Mouse (Mus musculus) liver, adult 2 months (tissue): ENCODE data around the gene Cdc25b. TPM values are rescaled to one million over a fixed set of nuclear protein-coding genes. Genes with fewer than 3 reads are reported as not detected.
"Not testable (repeated sequence)": the region's sequence is repeated elsewhere in the genome, so short reads cannot be mapped to it uniquely, and the experiment has no call there.

Experiments
- DNase-seq: peaks from one replicate; pipeline ENCODE4 v3.0.0-alpha.2; 2011; ENCODE audit warnings: low read depth, low spot score; ENCODE audit errors: extremely low read depth
- H3K27ac ChIP-seq: fragments of 200-500 bp; replicated peaks from 2 replicates; pipeline ENCODE4 v1.5.1; 2012; ENCODE audit warnings: low read depth, mild to moderate bottlenecking, control low read depth, inconsistent platforms, low read length; ENCODE audit not compliant: insufficient read depth
- H3K27me3 ChIP-seq: fragments of 200-500 bp; 2 replicates; pipeline ENCODE4 v1.6.1; 2012; ENCODE audit warnings: mild to moderate bottlenecking, moderate library complexity, low read length, inconsistent platforms; ENCODE audit not compliant: control insufficient read depth, insufficient read depth
- H3K36me3 ChIP-seq: fragments of 200-500 bp; 2 replicates; pipeline ENCODE4 v1.6.1; 2012; ENCODE audit warnings: low read length, inconsistent platforms; ENCODE audit not compliant: control insufficient read depth, insufficient read depth
- H3K4me1 ChIP-seq: fragments of 200-500 bp; 2 replicates; pipeline ENCODE4 v1.6.1; 2011; ENCODE audit warnings: low read length; ENCODE audit not compliant: control insufficient read depth, insufficient read depth
- H3K4me3 ChIP-seq: fragments of 200-500 bp; 2 replicates; pipeline ENCODE4 v1.5.1; 2011; ENCODE audit warnings: low read depth, mild to moderate bottlenecking, control low read depth, low read length, moderate library complexity; ENCODE audit not compliant: insufficient read depth
- H3K79me2 ChIP-seq: fragments of 200-500 bp; 2 replicates; pipeline ENCODE4 v1.6.1; 2012; ENCODE audit warnings: inconsistent platforms, mild to moderate bottlenecking, low read length, moderate library complexity; ENCODE audit not compliant: control insufficient read depth, insufficient read depth
- H3K9ac ChIP-seq: fragments of 200-500 bp; 2 replicates; pipeline ENCODE4 v1.6.1; 2012; ENCODE audit warnings: low read depth, mild to moderate bottlenecking, control low read depth, inconsistent platforms, low read length
- CTCF ChIP-seq: fragments of 200-500 bp; IDR thresholded peaks from 2 replicates; pipeline ENCODE4 v1.5.1; 2011; ENCODE audit warnings: low read depth, low read length, control low read depth
- POLR2A ChIP-seq: fragments of 200-500 bp; IDR thresholded peaks from 2 replicates; pipeline ENCODE4 v1.6.1; 2011; ENCODE audit warnings: low read length, control low read depth; ENCODE audit not compliant: insufficient read depth; ENCODE audit errors: extremely low read depth
- WGBS: fragments of 180-500 bp; shearing (Covaris S2); methylation state at CpG from one replicate; pipeline ENCODE4 v1.1.7; 2018; 5-methylcytosine and 5-hydroxymethylcytosine counted together
- polyA plus RNA-seq: library from polyadenylated mRNA; depleted of rRNA; stranded (reverse); fragments of >200 nt; gene quantifications from 2 replicates; pipeline ENCODE4 v1.2.3, GENCODE M21; 2012
- total RNA-seq: library from RNA; depleted of rRNA; stranded (reverse); fragments of >200 nt; gene quantifications from 2 replicates; pipeline ENCODE4 v1.2.3, GENCODE M21; 2014

Gene Cdc25b
- total and polyA plus RNA-seq, 2 experiments, result 1.0 to 1.5 TPM

DNA sequence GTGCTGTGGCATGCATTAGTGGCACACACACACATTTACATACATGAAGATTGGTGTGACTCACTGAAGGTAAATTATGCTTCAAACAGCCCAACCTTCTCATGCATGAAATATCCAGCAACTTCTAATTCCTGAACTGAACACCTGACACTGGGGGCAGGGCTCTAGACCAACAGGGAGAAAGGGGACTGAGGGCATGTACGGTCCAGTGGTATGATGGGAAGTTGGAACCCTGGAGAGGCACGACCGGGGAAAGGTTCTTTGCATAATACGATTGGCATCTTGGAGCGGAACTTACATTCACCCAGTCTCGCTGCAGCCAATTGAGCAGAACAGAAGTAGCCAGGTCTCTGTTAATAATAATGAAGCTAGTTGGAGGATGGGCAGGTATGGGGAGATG is 38.4 kb downstream of the Cdc25b start:
- WGBS, result 94% methylated on average over 6 of the region's 6 CpGs
- no peak for DNase-seq
- Histone ChIP-seq H3K27ac (no peak overlapping the region), H3K4me3 (no peak overlapping the region), H3K4me1 (peaks cover 14% of the 10 kb centered on the region), H3K27me3 (no peaks in the 10 kb centered on the region), H3K36me3 (no peaks in the 10 kb centered on the region), H3K9ac (no peak overlapping the region), H3K79me2 (no peaks in the 10 kb centered on the region)
- TF ChIP-seq POLR2A (no peak), CTCF (no peak)

DNA sequence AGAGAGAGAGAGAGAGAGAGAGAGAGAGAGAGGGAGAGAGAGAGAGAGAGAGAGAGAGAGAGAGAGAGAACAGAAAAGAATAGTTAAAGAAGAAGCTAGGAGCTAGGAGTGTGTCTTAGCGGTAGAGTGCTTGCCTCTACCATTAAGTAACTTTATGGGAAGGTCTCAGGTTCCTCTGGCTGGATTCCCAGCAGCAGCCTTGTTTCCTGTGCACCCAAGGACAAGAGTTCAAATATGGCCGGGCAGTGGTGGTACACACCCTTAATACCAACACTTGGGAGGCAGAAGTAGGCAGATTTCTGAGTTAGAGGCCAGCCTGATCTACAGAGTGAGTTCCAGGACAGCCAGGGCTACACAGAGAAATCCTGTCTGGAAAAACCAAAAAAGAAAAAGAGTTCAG is 39.9 kb downstream of the Cdc25b start:
- H3K27ac ChIP-seq, result not testable (repeated sequence)
- WGBS, result 32% methylated on average over 2 of the region's 2 CpGs

DNA sequence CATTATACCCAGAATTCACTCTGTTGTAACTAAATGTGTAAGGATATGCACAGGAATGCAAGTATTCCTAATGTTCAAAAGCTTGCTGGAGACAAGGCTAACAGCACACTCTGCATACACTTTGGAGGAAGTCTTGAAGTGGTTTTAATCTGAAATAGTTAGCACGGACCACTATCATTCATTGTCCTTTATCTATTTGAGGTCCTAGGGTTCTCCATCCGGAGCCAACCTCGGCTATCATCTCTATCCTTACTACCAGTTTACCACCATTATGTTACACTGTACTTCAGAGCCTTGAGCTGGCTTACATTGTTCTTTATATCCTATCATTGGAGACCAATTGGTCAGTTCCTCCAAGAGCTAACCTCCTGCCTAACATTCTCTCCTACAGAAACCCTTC is 40.5 kb downstream of the Cdc25b start:
- TF ChIP-seq POLR2A (no peak), CTCF (no peak)
- H3K4me1 ChIP-seq, result peaks cover 9% of the 10 kb centered on the region
- H3K27ac ChIP-seq, result no peak overlapping the region

More for the DNA sequence above, 39.9 kb downstream of the Cdc25b start:
- H3K27me3 ChIP-seq, H3K36me3 ChIP-seq, H3K4me3 ChIP-seq, H3K9ac ChIP-seq, H3K79me2 ChIP-seq, DNase-seq: not testable (repeated sequence)
- H3K4me1 ChIP-seq, result peaks cover 12% of the 10 kb centered on the region

DNA sequence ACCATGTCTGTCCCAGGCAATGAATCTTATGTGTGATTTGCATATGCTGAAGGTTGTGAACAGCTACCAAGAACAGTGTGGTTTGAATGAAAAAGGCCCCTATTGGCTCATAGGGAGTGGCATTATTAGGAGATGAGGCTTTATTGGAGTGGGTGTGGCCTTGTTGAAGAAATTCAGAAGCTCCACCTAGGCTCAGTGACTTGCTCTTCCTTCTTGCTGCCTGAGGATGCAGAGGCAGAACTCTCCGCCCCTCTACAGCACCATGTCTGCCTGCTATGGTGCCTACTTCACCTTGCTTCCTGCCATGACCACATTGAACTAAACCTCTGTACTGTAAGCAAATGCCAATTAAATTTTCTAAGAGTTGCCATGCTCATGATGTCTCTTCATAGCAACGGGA is 45.8 kb downstream of the Cdc25b start:
- no peak overlapping the region for H3K4me3 ChIP-seq
- H3K27me3 ChIP-seq, result no peaks in the 10 kb centered on the region
- WGBS, result 95% methylated on average over 2 of the region's 2 CpGs
- TF ChIP-seq CTCF, result no peak
- no peak for TF ChIP-seq POLR2A
- no peak overlapping the region for H3K9ac ChIP-seq
- no peak overlapping the region for H3K27ac ChIP-seq
- peaks cover 18% of the 10 kb centered on the region for H3K79me2 ChIP-seq
- H3K4me1 ChIP-seq, result peaks cover 11% of the 10 kb centered on the region
- DNase-seq, result no peak
- H3K36me3 ChIP-seq, result peaks cover 11% of the 10 kb centered on the region

More for the DNA sequence above, 40.5 kb downstream of the Cdc25b start:
- H3K9ac ChIP-seq, result no peak overlapping the region
- WGBS, result 77% methylated on average over 3 of the region's 3 CpGs
- no peak for DNase-seq
- H3K79me2 ChIP-seq, result no peaks in the 10 kb centered on the region
- no peaks in the 10 kb centered on the region for H3K36me3 ChIP-seq
- H3K4me3 ChIP-seq, result no peak overlapping the region
- no peaks in the 10 kb centered on the region for H3K27me3 ChIP-seq

DNA sequence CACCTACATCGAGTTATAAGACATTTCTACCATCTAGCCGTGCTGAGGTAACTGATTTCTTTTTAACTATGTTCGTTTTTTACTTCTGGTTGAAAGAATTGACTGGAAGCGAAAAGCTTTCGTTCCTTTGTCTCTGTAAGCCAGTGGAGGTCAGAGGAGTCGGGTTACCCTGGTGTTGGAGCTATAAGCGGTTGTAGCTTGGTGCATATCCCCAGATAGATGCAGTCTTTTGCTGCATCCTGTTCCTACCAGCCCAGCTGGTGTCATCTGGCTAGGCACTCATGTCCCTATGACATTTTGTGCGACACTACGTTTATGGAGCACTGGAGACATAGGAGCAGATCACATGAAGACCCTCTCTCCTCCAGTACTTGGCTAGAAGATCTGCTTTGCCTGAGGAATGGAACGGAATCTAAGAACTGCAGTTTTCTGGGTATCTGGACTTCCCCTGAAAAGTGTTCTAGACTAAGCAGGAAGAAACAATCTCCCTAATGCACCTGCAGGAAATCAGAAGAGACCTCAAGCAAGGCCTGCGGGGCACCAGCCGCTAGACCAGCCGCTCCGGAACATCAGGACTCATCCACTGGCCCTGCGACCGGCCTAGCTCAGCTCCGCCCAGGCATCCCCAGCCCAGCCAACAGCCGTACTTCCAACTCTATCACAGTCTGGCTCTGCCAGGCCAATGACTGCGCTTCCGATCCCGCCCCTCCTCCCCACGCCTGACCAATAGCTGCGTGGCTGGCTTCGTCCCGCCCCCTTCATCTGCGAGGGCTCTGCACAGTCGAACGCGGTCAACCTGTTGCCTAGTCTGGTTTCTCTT is 46.8 kb downstream of the Cdc25b start, which contains the start of gene Mavs:
Mavs (plus strand) TSS at position 757 of the 820 bp plus-strand sequence.
- DNase-seq, result peak; percentile 93
- Histone ChIP-seq H3K27ac (peak within 1 kb of the TSS; percentile 96), H3K4me1 (peaks cover 11% of the 10 kb centered on the region), H3K27me3 (no peaks in the 10 kb centered on the region), H3K79me2 (peaks cover 18% of the 10 kb centered on the region), H3K4me3 (peak within 1 kb of the TSS; percentile 86), H3K9ac (peak within 1 kb of the TSS; percentile 92), H3K36me3 (peaks cover 15% of the 10 kb centered on the region)
- 16% methylated on average over 29 of the region's 29 CpGs for WGBS
- TF ChIP-seq CTCF (no peak), POLR2A (peak; percentile 80)

DNA sequence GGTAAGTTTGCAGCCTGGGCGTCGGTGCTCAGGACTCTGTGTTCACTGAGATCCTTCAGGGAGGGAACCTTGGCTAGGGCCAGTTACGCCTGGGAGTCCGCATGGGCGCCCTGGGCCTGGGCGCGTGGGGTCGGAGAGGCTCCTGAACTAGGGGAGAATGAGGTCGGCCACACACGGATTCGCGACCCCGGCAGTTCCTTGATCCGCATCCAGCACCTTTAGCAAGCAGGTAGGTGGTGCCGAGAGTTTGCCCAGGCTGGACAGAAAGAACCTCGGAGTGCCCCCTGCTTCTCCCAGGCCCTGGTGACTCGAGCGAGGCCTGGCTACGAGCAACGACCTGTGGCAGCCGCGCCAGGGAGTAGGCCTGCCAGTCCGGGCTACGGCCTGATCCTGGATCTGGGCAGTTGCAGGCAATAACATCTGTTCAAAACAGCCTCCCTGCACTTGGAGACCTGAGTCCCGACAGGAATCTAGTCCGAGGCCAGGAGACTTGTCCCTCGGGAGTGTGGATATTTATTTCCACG is 47.4 kb downstream of the Cdc25b start:
- Histone ChIP-seq H3K4me1 (peaks cover 14% of the 10 kb centered on the region), H3K27me3 (no peaks in the 10 kb centered on the region), H3K9ac (peak overlapping the region; percentile 92), H3K27ac (peak overlapping the region; percentile 96), H3K79me2 (peaks cover 20% of the 10 kb centered on the region), H3K36me3 (peaks cover 20% of the 10 kb centered on the region), H3K4me3 (peak overlapping the region; percentile 86)
- DNase-seq, result no peak
- TF ChIP-seq POLR2A (no peak), CTCF (no peak)
- 2% methylated on average over 28 of the region's 28 CpGs for WGBS
